Mouse (Mus musculus) adrenal gland, adult 18-20 months (tissue): ENCODE results near the gene Erbin. TPM values are rescaled to one million over a fixed set of nuclear protein-coding genes. Genes with fewer than 3 reads are reported as not detected.

Experiments
- DNase-seq, 2 experiments: peaks; one replicate each; pipeline ENCODE4 v3.0.0; 2021 to 2022; ENCODE audit warnings: low spot score in 2 of 2
- total RNA-seq, 2 experiments: library from RNA; stranded (reverse); gene quantifications; 1 replicate in 1 of 2; 2 replicates in 1 of 2; pipeline ENCODE4 v1.2.3; 2021

The Erbin gene
- total RNA-seq, 2 experiments from 2014 or later = 77.4 to 92.4 TPM

- no peak for DNase-seq
These were observed 100.9 kb downstream of the Erbin start for GRCm38 (mm10) chr13:103819377-103819776.

GRCm38 (mm10) chr13:103817935-103818334 is 102.4 kb downstream of the Erbin start:
- no peak for DNase-seq

GRCm38 (mm10) chr13:103807464-103807863 is 112.8 kb downstream of the Erbin start:
- no peak for DNase-seq

GRCm38 (mm10) chr13:103806210-103806851 is 114.0 kb downstream of the Erbin start:
- DNase-seq = no peak

- no peak for DNase-seq
These were observed 116.6 kb downstream of the Erbin start for GRCm38 (mm10) chr13:103803721-103804120.

GRCm38 (mm10) chr13:103801021-103801420 is 119.3 kb downstream of the Erbin start:
- no peak for DNase-seq

GRCm38 (mm10) chr13:103794688-103795543 is 125.4 kb downstream of the Erbin start:
- DNase-seq = no peak

GRCm38 (mm10) chr13:103779922-103780585 is 140.3 kb downstream of the Erbin start:
- DNase-seq = peak; percentile 26 to 34

GRCm38 (mm10) chr13:103777126-103777525 is 143.2 kb downstream of the Erbin start:
- no peak for DNase-seq

GRCm38 (mm10) chr13:103774119-103774757 is 146.1 kb downstream of the Erbin start, which contains the start of gene Srek1:
TSS of gene Srek1 (minus strand) at chr13:103774608.
- peak; percentile 91 to 93 for DNase-seq

GRCm38 (mm10) chr13:103773407-103774118 is 146.8 kb downstream of the Erbin start:
- DNase-seq = no peak

GRCm38 (mm10) chr13:103772917-103773316 is 147.4 kb downstream of the Erbin start:
- no peak for DNase-seq

GRCm38 (mm10) chr13:103770821-103771220 is 149.5 kb downstream of the Erbin start:
- DNase-seq = no peak

Other genes starting within 250 kb of the Erbin start
- gene Srek1, start 145.9 kb downstream of the Erbin start, total RNA-seq = 10 to 100 TPM; 52.9 to 56.0 TPM
- 10 to 100 TPM; 15.2 to 16.5 TPM for gene Nln, start 189.1 kb upstream of the Erbin start, total RNA-seq
- 10 to 100 TPM in 1 of 2 experiments, 1 to 10 TPM in 1; 7.0 to 18.3 TPM for gene Sgtb, start 189.2 kb upstream of the Erbin start, total RNA-seq